Mouse (Mus musculus) G1E (cell line): ENCODE measurements around the gene Jmjd8. TPM values are rescaled to one million over a fixed set of nuclear protein-coding genes. Genes with fewer than 3 reads are reported as not detected.

Source experiments
- ATAC-seq: 2 replicates; pipeline ENCODE4 v1.8.0; 2016; ENCODE audit warnings: mild to moderate bottlenecking; ENCODE audit not compliant: insufficient number of reproducible peaks, poor library complexity, low FRiP score, severe bottlenecking; ENCODE audit errors: extremely low read depth
- DNase-seq: peaks from one replicate; pipeline ENCODE4 v3.0.0; 2012; ENCODE audit warnings: low spot score
- H3K27me3 ChIP-seq: 2 replicates; pipeline ENCODE4 v1.6.1; 2012; ENCODE audit warnings: mild to moderate bottlenecking, low read length, inconsistent platforms; ENCODE audit not compliant: insufficient read depth
- H3K36me3 ChIP-seq: replicated peaks from 2 replicates; pipeline ENCODE3; 2012; ENCODE audit warnings: mild to moderate bottlenecking, inconsistent platforms
- H3K4me1 ChIP-seq: 2 replicates; pipeline ENCODE4 v1.6.1; 2012; ENCODE audit warnings: low read depth, low read length, inconsistent platforms, mixed read lengths; ENCODE audit not compliant: insufficient read depth
- H3K4me3 ChIP-seq: 2 replicates; pipeline ENCODE4 v1.5.1; 2012; ENCODE audit warnings: low read depth, mild to moderate bottlenecking, inconsistent platforms, low read length, moderate library complexity, mixed read lengths
- H3K9me3 ChIP-seq: replicated peaks from 2 replicates; pipeline ENCODE4 v1.6.1; 2012; ENCODE audit warnings: inconsistent platforms
- CTCF ChIP-seq: IDR thresholded peaks from 2 replicates; pipeline ENCODE4 v1.5.1; 2012; ENCODE audit warnings: low read depth, low read length, inconsistent platforms, mixed read lengths
- GATA1 ChIP-seq: IDR thresholded peaks from 2 replicates; pipeline ENCODE4 v1.6.1; 2012; ENCODE audit warnings: borderline replicate concordance, low read length, inconsistent platforms, mixed read lengths
- GATA2 ChIP-seq: IDR thresholded peaks from 2 replicates; pipeline ENCODE4 v1.6.1; 2012; ENCODE audit warnings: low read depth, low read length, inconsistent platforms, borderline replicate concordance
- POLR2AphosphoS5 ChIP-seq: IDR thresholded peaks from 2 replicates; pipeline ENCODE4 v1.6.1; 2012; ENCODE audit warnings: low read depth, low read length, inconsistent platforms; ENCODE audit not compliant: insufficient replicate concordance
- TAL1 ChIP-seq: conservative IDR thresholded peaks from 2 replicates; pipeline ENCODE4 v1.6.1; 2012; ENCODE audit warnings: low read depth, low read length, inconsistent platforms, mixed read lengths
- polyA plus RNA-seq: library from polyadenylated mRNA; stranded (reverse); fragments of >175 nt; gene quantifications from 2 replicates; pipeline ENCODE4 v1.2.3, GENCODE M21; 2012
- total RNA-seq, 2 experiments: library from RNA; stranded (forward) in 1 of 2; stranded (reverse) in 1 of 2; fragments of 200-1000 nt in 1 of 2; fragments of >200 nt in 1 of 2; fragmentation: Nextera tagmentation in 1 of 2; gene quantifications; 2 replicates each; pipeline ENCODE4 v1.2.3; 2014 to 2017

The Jmjd8 gene
- total and polyA plus RNA-seq, 3 experiments: 0.11 to 1.9 (median 0.90) TPM

DNA sequence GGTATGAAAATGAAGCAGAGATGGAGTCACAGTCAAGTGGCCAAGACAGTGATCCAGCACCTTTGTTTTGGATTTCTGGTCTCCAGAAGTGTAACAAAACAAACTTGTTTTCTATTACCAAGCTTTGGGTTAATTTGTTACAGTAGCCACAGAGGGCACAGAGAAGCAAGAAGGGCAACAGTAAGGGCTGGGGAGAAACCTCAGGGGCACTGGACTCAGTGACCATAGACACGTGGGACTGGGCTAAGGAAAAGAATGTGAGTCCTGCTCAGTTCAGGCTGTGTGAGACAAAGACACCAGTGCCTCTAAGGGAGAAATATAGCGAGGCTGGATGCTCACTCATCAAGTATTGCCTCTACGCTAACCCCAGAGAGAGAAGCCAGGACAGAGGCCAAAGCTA lies 44.0 kb downstream of the Jmjd8 start:
- no peak overlapping the region for H3K4me3 ChIP-seq
- no peak for TF ChIP-seq TAL1
- no peak for TF ChIP-seq CTCF
- no peak for TF ChIP-seq GATA2
- TF ChIP-seq GATA1: no peak
- TF ChIP-seq POLR2AphosphoS5: no peak
- no peaks in the 10 kb centered on the region for H3K9me3 ChIP-seq
- no peak for DNase-seq
- H3K4me1 ChIP-seq: peaks cover 54% of the 10 kb centered on the region
- no peaks in the 10 kb centered on the region; the same call in 1 of the 2 replicates for H3K27me3 ChIP-seq
- no peak for ATAC-seq
- peaks cover 12% of the 10 kb centered on the region for H3K36me3 ChIP-seq

GRCm38 (mm10) chr17:25873405-25874147 lies 44.9 kb downstream of the Jmjd8 start:
- no peak for ATAC-seq
- H3K4me3 ChIP-seq: peak overlapping the region; percentile 93; the same call in 1 of the 2 replicates
- no peak for TF ChIP-seq TAL1
- no peak for TF ChIP-seq GATA2
- TF ChIP-seq POLR2AphosphoS5: no peak
- no peak for TF ChIP-seq CTCF
- TF ChIP-seq GATA1: no peak

DNA sequence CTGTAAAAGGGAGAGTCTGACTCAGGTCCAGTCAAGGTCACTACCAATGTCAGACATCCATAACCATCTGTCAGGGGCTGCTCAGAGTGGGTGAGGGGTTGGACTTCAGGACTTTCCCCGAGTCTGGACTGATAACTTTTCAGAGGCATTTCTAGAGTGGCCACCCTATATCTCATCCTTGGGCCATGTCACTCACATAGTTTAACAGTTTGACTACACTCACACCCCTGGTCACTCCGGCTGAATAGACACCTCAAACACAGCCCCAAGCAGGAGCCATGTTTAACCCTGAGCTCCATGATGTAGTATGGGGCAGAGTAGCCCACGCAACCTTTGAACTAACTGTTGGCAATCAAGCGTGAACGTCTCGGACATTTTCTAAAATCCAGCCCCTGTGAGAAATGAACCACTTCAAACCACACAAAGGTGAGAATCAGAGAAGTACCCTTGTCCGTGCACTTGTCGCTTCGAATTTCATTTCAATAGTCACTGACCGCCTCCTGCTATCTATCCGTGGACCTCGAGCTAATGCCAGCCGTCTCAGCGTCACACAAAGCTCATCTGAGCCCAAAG lies 45.6 kb downstream of the Jmjd8 start:
- Histone ChIP-seq H3K27me3 (no peaks in the 10 kb centered on the region; the same call in 1 of the 2 replicates), H3K4me1 (peaks cover 39% of the 10 kb centered on the region), H3K36me3 (peaks cover 28% of the 10 kb centered on the region), H3K4me3 (peak overlapping the region; percentile 93), H3K9me3 (no peaks in the 10 kb centered on the region)
- TF ChIP-seq CTCF (no peak), GATA2 (no peak), POLR2AphosphoS5 (no peak), TAL1 (no peak), GATA1 (no peak)
- DNase-seq: no peak
- no peak for ATAC-seq

More at GRCm38 (mm10) chr17:25873405-25874147, 44.9 kb downstream of the Jmjd8 start:
- H3K9me3 ChIP-seq: no peaks in the 10 kb centered on the region
- no peak for DNase-seq
- H3K36me3 ChIP-seq: peaks cover 21% of the 10 kb centered on the region
- peaks cover 45% of the 10 kb centered on the region for H3K4me1 ChIP-seq
- H3K27me3 ChIP-seq: no peaks in the 10 kb centered on the region; the same call in 1 of the 2 replicates

- TF ChIP-seq CTCF (no peak), GATA2 (no peak), TAL1 (no peak), GATA1 (no peak), POLR2AphosphoS5 (no peak)
- DNase-seq (peak; percentile 69), ATAC-seq (peak; percentile 58; the same call in 1 of the 2 replicates)
- Histone ChIP-seq H3K36me3 (peaks cover 33% of the 10 kb centered on the region), H3K4me3 (peak within 1 kb of the TSS; percentile 93), H3K9me3 (no peaks in the 10 kb centered on the region), H3K4me1 (peaks cover 36% of the 10 kb centered on the region), H3K27me3 (no peaks in the 10 kb centered on the region; the same call in 1 of the 2 replicates)
Measured at GRCm38 (mm10) chr17:25874721-25875170, 46.1 kb downstream of the Jmjd8 start, which contains the start of gene Mettl26. Mettl26 (plus strand) TSS chr17:25875074.

GRCm38 (mm10) chr17:25875171-25876136 lies 46.8 kb downstream of the Jmjd8 start:
- peaks cover 36% of the 10 kb centered on the region for H3K4me1 ChIP-seq
- H3K36me3 ChIP-seq: peaks cover 40% of the 10 kb centered on the region
- no peaks in the 10 kb centered on the region for H3K9me3 ChIP-seq
- ATAC-seq (peak; percentile 51), DNase-seq (peak; percentile 88)
- peak overlapping the region; percentile 93 for H3K4me3 ChIP-seq
- H3K27me3 ChIP-seq: no peaks in the 10 kb centered on the region; the same call in 1 of the 2 replicates
- no peak for TF ChIP-seq POLR2AphosphoS5
- TF ChIP-seq GATA1: no peak
- no peak for TF ChIP-seq GATA2
- TF ChIP-seq CTCF: no peak
- no peak for TF ChIP-seq TAL1
